Mouse (Mus musculus): ENCODE measurements around the gene Rps6. TPM values are rescaled to one million over a fixed set of nuclear protein-coding genes. Genes with fewer than 3 reads are reported as not detected.
A peak's percentile ranks its signal among the peaks of the same experiment; 100 is the strongest.
"Not testable (repeated sequence)": the region's sequence is repeated elsewhere in the genome, so short reads cannot be mapped to it uniquely, and the experiment has no call there.

Gene Rps6
- polyA plus RNA-seq, 1 experiment, result 64.6 TPM

GRCm38 (mm10) chr4:86856304-86857112, 704 bp downstream of the Rps6 start:
- H3K9me3 ChIP-seq (ENCODE audit: control insufficient read depth, low read length), result no peaks in the 10 kb centered on the region
- TF ChIP-seq TAL1 (IDR thresholded peaks at IDR 0.05; ENCODE audit: low read length) (no peak), GATA1 (IDR thresholded peaks at IDR 0.05; ENCODE audit: low read length) (no peak)
- H3K36me3 ChIP-seq (ENCODE audit: control insufficient read depth), result peaks cover 47% of the 10 kb centered on the region
- H3K4me1 ChIP-seq (ENCODE audit: control insufficient read depth), result peaks cover 28% of the 10 kb centered on the region
- H3K27me3 ChIP-seq (ENCODE audit: control insufficient read depth), result no peaks in the 10 kb centered on the region
- peak overlapping the region; percentile 99 for H3K4me3 ChIP-seq (replicated peaks)

DNA sequence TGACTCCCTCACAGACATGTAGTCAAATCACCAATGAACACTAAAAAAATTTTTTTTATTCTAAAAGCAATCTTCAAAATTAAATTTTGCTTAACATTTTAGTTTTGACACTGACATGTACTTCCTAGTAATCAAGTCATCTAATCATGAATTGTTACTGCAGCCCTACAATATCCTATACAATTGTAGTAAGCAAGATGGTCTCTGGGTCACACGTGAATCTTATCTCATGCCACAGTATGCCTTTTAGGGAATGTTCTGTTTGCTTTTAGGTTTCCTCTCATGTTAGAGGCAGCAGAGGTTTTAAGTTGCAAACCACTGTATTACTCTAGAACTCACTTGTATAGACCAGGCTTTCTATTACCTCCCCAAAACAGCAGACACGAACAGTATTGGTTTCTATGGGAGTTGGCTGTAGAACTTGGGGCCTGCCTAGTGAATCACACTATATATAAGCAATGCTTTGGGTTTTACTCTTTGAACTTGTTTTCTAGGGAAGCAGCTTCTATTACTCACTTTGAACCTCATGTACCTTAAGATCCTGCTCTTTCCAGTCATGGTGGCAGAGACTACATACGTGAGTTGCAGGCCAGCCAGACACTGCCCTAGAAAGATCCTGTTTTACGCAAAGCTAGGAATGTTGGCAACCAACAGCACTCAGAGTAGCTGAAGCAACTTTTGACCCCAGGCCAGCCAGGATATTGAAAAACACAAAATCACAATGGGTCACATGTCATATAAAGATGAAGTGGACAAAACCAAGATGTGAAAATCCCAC, 4.2 kb downstream of the Rps6 start:
- TF ChIP-seq TAL1 (IDR thresholded peaks at IDR 0.05; ENCODE audit: low read length) (no peak), GATA1 (IDR thresholded peaks at IDR 0.05; ENCODE audit: low read length) (no peak)
- peaks cover 56% of the 10 kb centered on the region for H3K36me3 ChIP-seq (ENCODE audit: control insufficient read depth)
- no peak overlapping the region for H3K4me3 ChIP-seq (replicated peaks)
- H3K4me1 ChIP-seq (ENCODE audit: control insufficient read depth), result peaks cover 18% of the 10 kb centered on the region
- H3K9me3 ChIP-seq (ENCODE audit: control insufficient read depth, low read length), result no peaks in the 10 kb centered on the region
- H3K27me3 ChIP-seq (ENCODE audit: control insufficient read depth), result no peaks in the 10 kb centered on the region

DNA sequence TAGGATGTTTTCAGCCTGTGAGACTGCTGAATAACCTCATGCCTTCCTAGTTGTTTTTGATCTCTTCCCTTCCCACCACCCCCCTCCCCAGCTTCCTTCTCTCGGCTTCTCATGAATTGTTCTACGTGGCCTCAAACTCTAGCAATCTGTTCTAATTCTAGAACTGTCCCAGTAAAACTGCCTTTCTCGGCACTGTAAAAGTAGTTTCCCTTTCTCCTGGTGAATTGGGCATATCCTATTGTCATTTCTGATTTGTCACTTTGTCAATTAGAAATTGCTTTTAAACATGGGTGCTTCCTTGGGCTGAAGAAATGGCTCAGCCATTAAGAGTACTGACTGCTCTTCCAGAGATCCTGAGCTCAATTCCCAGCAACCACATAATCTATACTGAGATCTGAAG, 5.2 kb downstream of the Rps6 start:
- H3K36me3 ChIP-seq (ENCODE audit: control insufficient read depth), result peaks cover 62% of the 10 kb centered on the region
- no peaks in the 10 kb centered on the region for H3K27me3 ChIP-seq (ENCODE audit: control insufficient read depth)
- TF ChIP-seq GATA1 (IDR thresholded peaks at IDR 0.05; ENCODE audit: low read length), result no peak
- TF ChIP-seq TAL1 (IDR thresholded peaks at IDR 0.05; ENCODE audit: low read length), result no peak
- H3K9me3 ChIP-seq (ENCODE audit: control insufficient read depth, low read length), result no peaks in the 10 kb centered on the region
- H3K4me3 ChIP-seq (replicated peaks), result no peak overlapping the region
- peaks cover 13% of the 10 kb centered on the region for H3K4me1 ChIP-seq (ENCODE audit: control insufficient read depth)

DNA sequence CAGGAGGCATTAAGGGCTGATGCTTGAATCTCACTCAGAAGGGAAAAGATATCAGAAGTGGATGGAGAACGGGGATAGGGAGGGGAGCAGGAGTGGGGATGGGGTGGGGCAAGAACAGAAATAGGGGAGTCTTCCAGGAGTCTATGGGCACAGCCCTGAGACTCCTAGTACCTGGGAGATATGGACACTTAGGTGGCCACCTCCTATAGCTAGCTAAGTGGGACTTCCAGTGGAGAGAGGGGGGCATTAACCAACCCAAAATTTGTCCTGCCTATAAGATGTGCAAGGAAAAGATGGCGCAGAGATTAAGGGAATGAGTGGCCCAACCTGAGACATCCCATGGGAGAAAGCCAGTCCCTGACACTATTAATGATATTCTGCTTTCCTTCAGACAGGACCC, 5.9 kb downstream of the Rps6 start:
- H3K36me3 ChIP-seq (ENCODE audit: control insufficient read depth), result peaks cover 62% of the 10 kb centered on the region
- no peaks in the 10 kb centered on the region for H3K27me3 ChIP-seq (ENCODE audit: control insufficient read depth)
- H3K4me3 ChIP-seq (replicated peaks), result no peak overlapping the region
- peaks cover 12% of the 10 kb centered on the region for H3K4me1 ChIP-seq (ENCODE audit: control insufficient read depth)
- H3K9me3 ChIP-seq (ENCODE audit: control insufficient read depth, low read length), result no peaks in the 10 kb centered on the region
- TF ChIP-seq GATA1 (IDR thresholded peaks at IDR 0.05; ENCODE audit: low read length) (no peak), TAL1 (IDR thresholded peaks at IDR 0.05; ENCODE audit: low read length) (no peak)

DNA sequence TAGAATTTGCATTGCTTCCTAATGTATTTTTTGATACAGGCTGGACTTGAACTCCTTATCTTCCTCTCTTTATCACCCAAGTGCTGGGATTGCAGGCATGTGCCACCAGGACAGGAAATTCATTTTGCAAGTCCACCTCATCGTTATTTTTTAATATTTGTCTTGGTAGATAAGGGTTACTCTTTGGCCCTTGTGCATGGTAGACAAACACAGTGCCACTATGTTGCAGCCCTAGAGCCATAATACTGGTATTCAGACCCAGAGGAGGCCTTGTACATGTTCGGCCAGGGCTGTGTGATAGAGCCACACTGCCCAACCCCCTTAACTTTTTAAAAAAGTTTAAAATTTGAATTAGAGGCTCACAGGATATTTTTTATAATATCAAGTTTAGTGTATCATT, 10.0 kb downstream of the Rps6 start:
- H3K4me3 ChIP-seq (replicated peaks), result no peak overlapping the region
- TF ChIP-seq GATA1 (IDR thresholded peaks at IDR 0.05; ENCODE audit: low read length), result no peak
- TF ChIP-seq TAL1 (IDR thresholded peaks at IDR 0.05; ENCODE audit: low read length), result no peak
- H3K36me3 ChIP-seq (ENCODE audit: control insufficient read depth), result peaks cover 54% of the 10 kb centered on the region
- no peaks in the 10 kb centered on the region for H3K9me3 ChIP-seq (ENCODE audit: control insufficient read depth, low read length)
- H3K4me1 ChIP-seq (ENCODE audit: control insufficient read depth), result no peaks in the 10 kb centered on the region
- no peaks in the 10 kb centered on the region for H3K27me3 ChIP-seq (ENCODE audit: control insufficient read depth)

GRCm38 (mm10) chr4:86845384-86845783, 11.8 kb downstream of the Rps6 start:
- Histone ChIP-seq H3K36me3 (ENCODE audit: control insufficient read depth) (peaks cover 54% of the 10 kb centered on the region), H3K4me1 (ENCODE audit: control insufficient read depth) (no peaks in the 10 kb centered on the region), H3K4me3 (replicated peaks) (no peak overlapping the region), H3K9me3 (ENCODE audit: control insufficient read depth, low read length) (no peaks in the 10 kb centered on the region), H3K27me3 (ENCODE audit: control insufficient read depth) (no peaks in the 10 kb centered on the region)
- no peak for TF ChIP-seq TAL1 (IDR thresholded peaks at IDR 0.05; ENCODE audit: low read length)
- no peak for TF ChIP-seq GATA1 (IDR thresholded peaks at IDR 0.05; ENCODE audit: low read length)

GRCm38 (mm10) chr4:86841141-86841540, 16.1 kb downstream of the Rps6 start:
- not testable (repeated sequence) for H3K9me3 ChIP-seq (ENCODE audit: control insufficient read depth, low read length); H3K27me3 ChIP-seq (ENCODE audit: control insufficient read depth); H3K4me1 ChIP-seq (ENCODE audit: control insufficient read depth); H3K4me3 ChIP-seq (replicated peaks)
- peaks cover 68% of the 10 kb centered on the region for H3K36me3 ChIP-seq (ENCODE audit: control insufficient read depth)

GRCm38 (mm10) chr4:86831896-86832295, 25.3 kb downstream of the Rps6 start:
- Histone ChIP-seq H3K27me3 (ENCODE audit: control insufficient read depth) (no peaks in the 10 kb centered on the region), H3K9me3 (ENCODE audit: control insufficient read depth, low read length) (no peaks in the 10 kb centered on the region), H3K4me3 (replicated peaks) (no peak overlapping the region), H3K36me3 (ENCODE audit: control insufficient read depth) (peaks cover 58% of the 10 kb centered on the region), H3K4me1 (ENCODE audit: control insufficient read depth) (no peaks in the 10 kb centered on the region)
- TF ChIP-seq GATA1 (IDR thresholded peaks at IDR 0.05; ENCODE audit: low read length), result no peak

DNA sequence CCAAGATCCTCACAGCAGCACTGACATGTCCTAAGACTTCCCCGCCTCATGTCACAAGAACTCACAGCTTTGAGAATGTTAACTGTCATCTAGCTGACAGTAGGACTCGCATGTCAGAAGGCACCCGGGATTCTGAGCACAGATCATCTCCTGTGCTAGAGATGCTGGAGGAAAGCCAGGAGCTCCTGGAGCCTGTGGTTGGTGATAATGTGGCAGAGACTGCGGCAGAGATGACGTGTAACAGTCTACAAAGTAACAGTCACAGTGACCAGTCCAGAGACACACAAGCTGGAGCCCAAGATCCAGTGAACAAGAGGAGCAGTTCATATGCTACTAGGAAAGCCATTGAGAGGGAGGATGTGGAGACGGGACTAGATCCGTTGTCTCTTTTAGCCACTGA, 32.1 kb downstream of the Rps6 start:
- peaks cover 64% of the 10 kb centered on the region for H3K36me3 ChIP-seq (ENCODE audit: control insufficient read depth)
- TF ChIP-seq TAL1 (IDR thresholded peaks at IDR 0.05; ENCODE audit: low read length) (no peak), GATA1 (IDR thresholded peaks at IDR 0.05; ENCODE audit: low read length) (no peak)
- no peak overlapping the region for H3K4me3 ChIP-seq (replicated peaks)
- no peaks in the 10 kb centered on the region for H3K4me1 ChIP-seq (ENCODE audit: control insufficient read depth)
- no peaks in the 10 kb centered on the region for H3K9me3 ChIP-seq (ENCODE audit: control insufficient read depth, low read length)
- H3K27me3 ChIP-seq (ENCODE audit: control insufficient read depth), result no peaks in the 10 kb centered on the region
